Mouse (Mus musculus) CD4-positive helper T cell, adult 2 months (primary cell): ENCODE results near the gene Il4i1.

Experiments used
- DNase-seq: peaks from one replicate; pipeline ENCODE4 v3.0.0-alpha.2; 2012; ENCODE audit warnings: low read depth, missing footprints, low spot score

Il4i1 gene

GRCm38 (mm10) chr7:44815721-44816469 is at the start of gene Il4i1, which contains the start of gene Nup62:
Gene Il4i1, plus strand, starts transcription at chr7:44816387.
Gene Nup62, plus strand, starts transcription at chr7:44816088.
- peak; percentile 99 for DNase-seq

GRCm38 (mm10) chr7:44768129-44768528 is 48.1 kb upstream of the Il4i1 start:
- no peak for DNase-seq

GRCm38 (mm10) chr7:44770046-44770578 is 46.1 kb upstream of the Il4i1 start:
- peak; percentile 18 for DNase-seq

GRCm38 (mm10) chr7:44772591-44773204 is 43.5 kb upstream of the Il4i1 start:
- peak; percentile 75 for DNase-seq

- DNase-seq: no peak
Observed at GRCm38 (mm10) chr7:44776849-44777498, 39.2 kb upstream of the Il4i1 start.

GRCm38 (mm10) chr7:44780101-44780500 is 36.1 kb upstream of the Il4i1 start:
- no peak for DNase-seq

GRCm38 (mm10) chr7:44789531-44789930 is 26.7 kb upstream of the Il4i1 start:
- no peak for DNase-seq

- DNase-seq: no peak
Observed at GRCm38 (mm10) chr7:44790066-44790465, 26.1 kb upstream of the Il4i1 start.

- no peak for DNase-seq
Observed at GRCm38 (mm10) chr7:44792781-44793180, 23.4 kb upstream of the Il4i1 start.

- DNase-seq: no peak
Observed at GRCm38 (mm10) chr7:44808927-44809326, 7.3 kb upstream of the Il4i1 start.

- DNase-seq: no peak
Observed at GRCm38 (mm10) chr7:44809466-44809865, 6.7 kb upstream of the Il4i1 start.

- DNase-seq: no peak
Observed at GRCm38 (mm10) chr7:44810365-44810764, 5.8 kb upstream of the Il4i1 start.

GRCm38 (mm10) chr7:44810819-44811557 is 5.2 kb upstream of the Il4i1 start:
- DNase-seq: no peak

GRCm38 (mm10) chr7:44812651-44813325 is 3.4 kb upstream of the Il4i1 start:
- no peak for DNase-seq

- no peak for DNase-seq
Observed at GRCm38 (mm10) chr7:44813985-44814384, 2.2 kb upstream of the Il4i1 start.

GRCm38 (mm10) chr7:44814423-44814822 is 1.8 kb upstream of the Il4i1 start:
- DNase-seq: no peak

GRCm38 (mm10) chr7:44814952-44815553 is 1.1 kb upstream of the Il4i1 start:
- DNase-seq: no peak

GRCm38 (mm10) chr7:44816470-44817021 is 359 bp downstream of the Il4i1 start, which contains the start of gene Atf5:
Gene Atf5, minus strand, starts transcription at chr7:44816658.
- DNase-seq: no peak

GRCm38 (mm10) chr7:44817441-44817840 is 1.3 kb downstream of the Il4i1 start:
- DNase-seq: no peak

- DNase-seq: no peak
Observed at GRCm38 (mm10) chr7:44818164-44818563, 2.0 kb downstream of the Il4i1 start.
